Mouse (Mus musculus) stomach, embryonic 14.5 days (tissue): Measurements from ENCODE around the gene Adamts13. TPM values are rescaled to one million over a fixed set of nuclear protein-coding genes. Genes with fewer than 3 reads are reported as not detected.

Experiments
- ATAC-seq: fragments of 200-750 bp; cut with Nextera tagmentation; 2 replicates; pipeline ENCODE4 v1.8.0; 2017; ENCODE audit warnings: low read depth, moderate TSS enrichment; ENCODE audit not compliant: insufficient number of reproducible peaks, insufficient read depth, low FRiP score
- H3K27ac ChIP-seq: fragments of 300-500 bp; sonication (generic); 2 replicates; pipeline ENCODE4 v1.5.1; 2014; ENCODE audit warnings: mild to moderate bottlenecking, low read length, moderate library complexity, mixed read lengths
- H3K27me3 ChIP-seq: fragments of 300-500 bp; sonication (generic); 2 replicates; pipeline ENCODE4 v1.6.1; 2014; ENCODE audit warnings: low read length, control low read depth, mixed read lengths; ENCODE audit not compliant: control insufficient read depth, insufficient read depth
- H3K36me3 ChIP-seq: fragments of 300-500 bp; sonication (generic); 2 replicates; pipeline ENCODE4 v1.6.1; 2014; ENCODE audit warnings: mild to moderate bottlenecking, control low read depth, low read length, moderate library complexity, mixed read lengths; ENCODE audit not compliant: control insufficient read depth, insufficient read depth
- H3K4me1 ChIP-seq: fragments of 300-500 bp; sonication (generic); 2 replicates; pipeline ENCODE4 v1.6.1; 2014; ENCODE audit warnings: low read length, control low read depth, mixed read lengths; ENCODE audit not compliant: control insufficient read depth, insufficient read depth
- H3K4me2 ChIP-seq: fragments of 300-500 bp; sonication (generic); replicated peaks from 2 replicates; pipeline ENCODE4 v1.6.1; 2014; ENCODE audit warnings: low read depth, low read length, control low read depth
- H3K4me3 ChIP-seq: fragments of 300-500 bp; sonication (generic); 2 replicates; pipeline ENCODE4 v1.5.1; 2014; ENCODE audit warnings: low read depth, low read length, control low read depth
- H3K9ac ChIP-seq: fragments of 300-500 bp; sonication (generic); replicated peaks from 2 replicates; pipeline ENCODE4 v1.6.1; 2014; ENCODE audit warnings: low read depth, mild to moderate bottlenecking, control low read depth, low read length, moderate library complexity, mixed read lengths
- H3K9me3 ChIP-seq: fragments of 300-500 bp; sonication (generic); 2 replicates; pipeline ENCODE4 v1.6.1; 2016; ENCODE audit warnings: low read depth, low read length, control low read depth; ENCODE audit not compliant: control insufficient read depth
- WGBS: fragments of 180-500 bp; shearing (Covaris S2); extraction: QIAGEN DNeasy Blood & Tissue Kit; methylation state at CpG from one replicate; pipeline ENCODE4 v1.1.7; 2014; 5-methylcytosine and 5-hydroxymethylcytosine counted together
- polyA plus RNA-seq: library from polyadenylated mRNA; unstranded; fragments of >200 nt; fragmentation: Nextera tagmentation; extraction: Ambion mirVana; gene quantifications from 2 replicates; pipeline ENCODE4 v1.2.1, GENCODE M21; 2014

Adamts13 gene
- polyA plus RNA-seq, 1 experiment from 2014 or later, result 0.07 TPM

DNA sequence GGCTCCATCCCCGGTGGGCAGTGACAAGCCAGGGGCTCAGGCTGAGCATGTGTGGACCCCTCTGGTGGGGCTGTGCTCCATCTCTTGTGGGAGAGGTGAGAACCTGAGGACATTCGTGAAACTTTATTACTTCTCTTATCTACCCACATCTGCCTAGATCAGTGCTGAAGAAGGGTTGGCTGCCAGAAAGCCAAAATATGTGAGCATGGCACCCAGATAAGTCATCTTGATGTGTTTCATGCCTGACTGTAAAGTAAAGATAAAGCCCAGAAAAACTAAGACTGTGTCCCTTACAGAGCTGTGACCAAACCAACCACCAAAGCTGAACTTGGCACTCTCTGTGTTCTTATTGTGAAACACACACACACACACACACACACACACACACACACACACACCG lies 20.7 kb downstream of the Adamts13 start:
- Histone ChIP-seq H3K9ac (no peak overlapping the region), H3K4me3 (no peak overlapping the region), H3K27me3 (no peaks in the 10 kb centered on the region), H3K4me2 (no peak overlapping the region), H3K36me3 (no peaks in the 10 kb centered on the region), H3K9me3 (no peaks in the 10 kb centered on the region), H3K27ac (no peak overlapping the region), H3K4me1 (no peaks in the 10 kb centered on the region)
- WGBS, result 78% methylated on average over 3 of the region's 3 CpGs
- no peak for ATAC-seq

DNA sequence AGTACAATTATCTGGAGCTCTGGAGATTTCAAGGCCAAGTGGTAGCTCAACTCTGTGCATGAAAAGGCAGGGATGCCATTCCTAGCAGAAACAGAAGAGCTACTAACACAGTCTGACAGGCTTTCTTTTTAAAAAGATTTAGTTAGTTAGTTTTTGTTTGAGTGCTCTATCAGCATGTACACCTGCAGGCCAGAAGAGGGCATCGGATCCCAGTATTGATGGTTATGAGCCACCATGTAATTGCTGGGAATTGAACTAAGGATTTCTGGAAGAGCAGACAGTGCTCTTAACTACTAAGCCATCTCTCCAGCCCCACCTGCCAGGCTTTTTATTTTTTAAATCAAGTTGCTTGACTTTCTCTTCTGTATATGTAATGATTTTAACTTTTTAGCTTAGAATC lies 24.3 kb downstream of the Adamts13 start:
- H3K27me3 ChIP-seq, result no peaks in the 10 kb centered on the region
- H3K36me3 ChIP-seq, result no peaks in the 10 kb centered on the region
- H3K9ac ChIP-seq, result no peak overlapping the region
- H3K4me3 ChIP-seq, result no peak overlapping the region
- no peaks in the 10 kb centered on the region for H3K4me1 ChIP-seq
- no peaks in the 10 kb centered on the region for H3K9me3 ChIP-seq
- no peak for ATAC-seq
- H3K27ac ChIP-seq, result no peak overlapping the region
- no peak overlapping the region for H3K4me2 ChIP-seq
- 94% methylated on average over 1 of the region's 1 CpGs for WGBS

DNA sequence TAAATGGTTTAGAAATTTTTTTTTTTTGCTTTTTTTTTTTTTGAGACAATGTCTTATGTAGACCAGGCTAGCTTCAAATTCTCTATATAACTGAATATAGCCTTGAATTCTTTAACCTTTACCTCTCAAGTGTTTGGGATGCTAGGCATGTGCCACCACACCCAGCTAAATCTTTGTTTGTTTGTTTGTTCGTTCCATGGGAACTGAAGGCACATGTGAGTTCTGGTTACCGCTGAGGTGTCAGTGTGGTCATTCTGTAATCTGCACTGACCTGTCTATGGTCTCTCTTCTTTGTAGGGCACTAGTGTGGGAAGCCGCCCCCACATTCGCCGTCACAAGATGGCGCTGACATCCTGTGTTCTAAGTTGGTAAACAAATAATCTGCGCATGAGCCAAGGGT lies 24.8 kb downstream of the Adamts13 start:
- Histone ChIP-seq H3K4me1 (no peaks in the 10 kb centered on the region), H3K9me3 (no peaks in the 10 kb centered on the region), H3K9ac (no peak overlapping the region), H3K27me3 (no peaks in the 10 kb centered on the region), H3K4me3 (no peak overlapping the region), H3K4me2 (no peak overlapping the region), H3K36me3 (no peaks in the 10 kb centered on the region), H3K27ac (no peak overlapping the region)
- 95% methylated on average over 6 of the region's 7 CpGs for WGBS
- no peak for ATAC-seq

DNA sequence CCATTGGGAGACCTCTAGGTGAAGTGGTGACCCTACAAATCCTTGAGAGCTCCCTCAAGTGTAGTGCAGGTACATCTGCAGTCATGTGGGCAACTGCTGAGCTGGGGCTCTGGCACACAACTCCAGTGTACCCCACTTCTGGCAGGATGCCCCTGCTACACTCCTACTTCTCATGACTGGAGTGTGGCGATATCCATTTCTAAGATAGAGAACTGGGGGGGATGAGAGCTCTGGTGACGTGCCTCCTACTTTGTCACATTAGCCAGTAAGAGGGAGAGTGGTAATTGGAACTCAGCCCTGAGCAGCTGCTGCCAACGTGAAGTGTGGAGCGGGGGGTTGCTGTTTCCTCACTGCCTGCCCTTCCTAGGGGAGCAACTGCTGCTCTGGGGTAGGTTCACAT lies 33.0 kb downstream of the Adamts13 start:
- Histone ChIP-seq H3K4me3 (no peak overlapping the region), H3K27ac (no peak overlapping the region), H3K4me2 (no peak overlapping the region), H3K9me3 (no peaks in the 10 kb centered on the region), H3K27me3 (no peaks in the 10 kb centered on the region), H3K9ac (no peak overlapping the region), H3K36me3 (no peaks in the 10 kb centered on the region), H3K4me1 (peaks cover 8% of the 10 kb centered on the region)
- WGBS, result 69% methylated on average over 4 of the region's 4 CpGs
- no peak for ATAC-seq

DNA sequence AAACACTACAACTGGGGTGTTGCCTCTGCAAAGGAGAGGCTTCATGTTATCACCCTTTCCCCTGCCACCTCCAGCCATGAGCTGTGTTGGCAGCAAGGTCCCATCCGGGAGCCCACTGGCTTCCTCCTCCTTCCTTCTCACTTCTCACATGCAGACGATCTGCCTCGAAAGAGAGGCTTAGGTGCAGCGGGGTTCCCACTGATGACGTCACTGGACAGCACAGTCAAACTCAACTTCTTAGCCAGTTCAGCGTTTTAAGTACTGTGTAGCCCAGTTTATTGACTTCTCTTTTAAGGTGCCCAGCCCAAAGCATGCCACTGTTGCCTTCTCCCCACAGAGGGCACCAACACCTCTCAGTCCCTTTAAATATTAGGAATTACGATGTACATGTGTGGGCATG lies 34.5 kb downstream of the Adamts13 start:
- H3K27ac ChIP-seq, result no peak overlapping the region
- ATAC-seq, result no peak
- H3K9ac ChIP-seq, result no peak overlapping the region
- WGBS, result 66% methylated on average over 7 of the region's 7 CpGs
- no peaks in the 10 kb centered on the region for H3K36me3 ChIP-seq
- no peaks in the 10 kb centered on the region for H3K9me3 ChIP-seq
- no peak overlapping the region for H3K4me2 ChIP-seq
- peaks cover 10% of the 10 kb centered on the region for H3K4me1 ChIP-seq
- no peaks in the 10 kb centered on the region for H3K27me3 ChIP-seq
- H3K4me3 ChIP-seq, result no peak overlapping the region

DNA sequence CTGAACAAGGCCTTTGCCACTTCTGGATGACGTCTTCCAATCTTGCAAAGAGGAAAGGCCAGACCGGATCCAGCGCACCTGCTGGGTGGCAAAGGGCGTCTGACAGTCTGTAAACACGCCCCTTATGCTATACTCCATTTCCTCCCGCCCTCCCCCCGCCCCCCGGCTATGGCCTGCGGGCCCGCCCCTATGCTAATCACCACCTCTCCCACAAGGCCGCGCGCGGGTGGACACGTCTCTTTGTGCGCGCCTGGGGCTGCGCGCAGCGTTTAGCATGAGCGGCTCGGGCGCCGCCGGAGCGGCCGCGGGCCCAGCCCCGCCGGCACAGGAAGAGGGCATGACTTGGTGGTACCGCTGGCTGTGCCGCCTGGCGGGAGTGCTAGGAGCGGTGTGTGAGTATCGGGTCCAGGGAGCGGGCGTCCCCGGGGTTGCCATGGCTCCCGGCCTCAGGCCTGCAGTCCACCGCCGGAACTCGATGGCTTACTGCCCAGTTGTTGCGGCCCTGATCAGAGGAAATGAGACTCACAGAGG lies 36.6 kb downstream of the Adamts13 start, which contains the start of gene Cacfd1:
Gene Cacfd1 (plus strand): TSS at position 213 of the 531 bp plus-strand sequence.
- Histone ChIP-seq H3K4me1 (peaks cover 10% of the 10 kb centered on the region), H3K9ac (peak within 1 kb of the TSS; percentile 82), H3K27me3 (no peaks in the 10 kb centered on the region), H3K27ac (peak within 1 kb of the TSS; percentile 79), H3K4me3 (peak within 1 kb of the TSS; percentile 66), H3K36me3 (peaks cover 13% of the 10 kb centered on the region; the same call in 1 of the 2 replicates), H3K9me3 (no peaks in the 10 kb centered on the region), H3K4me2 (peak within 1 kb of the TSS; percentile 65)
- ATAC-seq, result peak; percentile 96
- WGBS, result 0% methylated on average over 43 of the region's 43 CpGs

DNA sequence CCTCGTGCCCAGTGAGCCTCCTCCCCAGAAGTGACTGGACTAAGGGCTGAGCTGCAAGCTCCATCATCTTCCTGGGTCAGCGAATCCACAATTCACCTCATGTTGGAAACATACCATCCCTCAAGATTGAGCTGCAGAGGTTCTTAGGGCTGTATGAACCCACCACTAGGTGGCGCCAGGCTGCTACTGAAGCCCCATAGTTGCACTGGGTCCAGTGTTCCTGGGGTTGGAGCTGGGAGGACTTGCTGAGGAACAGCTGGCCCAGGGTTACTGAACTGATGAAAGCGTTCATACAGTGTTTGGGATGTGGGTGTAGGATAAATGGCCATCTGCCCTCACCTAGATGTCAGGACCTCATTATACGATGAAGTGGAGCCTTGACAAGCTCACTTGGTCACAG lies 44.6 kb downstream of the Adamts13 start:
- Histone ChIP-seq H3K36me3 (peaks cover 50% of the 10 kb centered on the region), H3K4me3 (no peak overlapping the region), H3K27ac (no peak overlapping the region), H3K4me2 (no peak overlapping the region), H3K4me1 (no peaks in the 10 kb centered on the region), H3K27me3 (no peaks in the 10 kb centered on the region), H3K9ac (no peak overlapping the region), H3K9me3 (no peaks in the 10 kb centered on the region)
- 0 out of 2 replicates have a peak, but pooled peaks have one; percentile 28 for ATAC-seq
- WGBS, result 50% methylated on average over 5 of the region's 5 CpGs

DNA sequence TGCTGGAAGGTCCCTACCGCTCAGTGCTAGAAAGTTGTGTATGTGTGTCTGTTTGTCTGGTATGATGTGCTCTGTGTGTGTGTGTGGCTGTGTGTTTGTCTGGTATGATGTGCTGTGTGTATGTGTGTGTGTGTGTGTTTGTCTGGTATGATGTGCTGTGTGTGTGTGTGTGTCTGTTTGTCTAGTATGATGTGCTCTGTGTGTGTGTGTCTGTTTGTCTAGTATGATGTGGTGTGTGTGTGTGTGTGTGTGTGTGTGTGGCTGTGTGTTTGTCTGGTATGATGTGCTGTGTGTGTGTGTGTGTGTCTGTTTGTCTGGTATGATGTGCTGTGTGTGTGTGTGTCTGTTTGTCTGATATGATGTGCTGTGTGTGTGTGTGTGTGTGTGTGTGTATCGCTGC lies 46.3 kb downstream of the Adamts13 start:
- H3K4me2 ChIP-seq, result no peak overlapping the region
- no peak overlapping the region for H3K9ac ChIP-seq
- ATAC-seq, result no peak
- H3K27me3 ChIP-seq, result no peaks in the 10 kb centered on the region
- peaks cover 40% of the 10 kb centered on the region for H3K36me3 ChIP-seq
- H3K27ac ChIP-seq, result no peak overlapping the region
- H3K9me3 ChIP-seq, result no peaks in the 10 kb centered on the region
- H3K4me1 ChIP-seq, result no peaks in the 10 kb centered on the region
- WGBS, result 86% methylated on average over 2 of the region's 2 CpGs
- no peak overlapping the region for H3K4me3 ChIP-seq

DNA sequence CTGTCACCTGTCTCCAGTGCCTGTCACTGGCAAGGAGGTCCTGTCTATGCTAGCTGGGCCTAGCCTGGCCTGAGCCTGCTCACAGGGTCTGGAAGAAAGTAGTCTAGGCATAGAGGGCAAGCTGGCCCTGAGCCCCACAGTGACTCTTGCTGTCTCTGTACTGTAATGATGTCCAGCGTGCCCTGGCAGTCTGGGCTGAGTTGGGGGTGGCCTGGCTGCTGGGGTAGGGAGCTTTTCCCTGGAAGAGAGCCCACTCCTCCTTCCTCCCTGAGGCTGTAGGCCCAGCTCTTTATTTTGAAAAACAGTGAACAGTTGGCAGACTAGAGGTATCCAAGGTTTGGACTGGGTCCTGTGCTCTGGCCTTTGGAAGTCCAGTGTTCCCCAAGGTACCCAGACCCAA lies 47.9 kb downstream of the Adamts13 start:
- no peak for ATAC-seq
- H3K36me3 ChIP-seq, result peaks cover 24% of the 10 kb centered on the region
- H3K4me3 ChIP-seq, result no peak overlapping the region
- no peaks in the 10 kb centered on the region for H3K9me3 ChIP-seq
- H3K4me2 ChIP-seq, result no peak overlapping the region
- no peak overlapping the region for H3K9ac ChIP-seq
- H3K27me3 ChIP-seq, result no peaks in the 10 kb centered on the region
- no peaks in the 10 kb centered on the region for H3K4me1 ChIP-seq
- H3K27ac ChIP-seq, result no peak overlapping the region
- 80% methylated on average over 1 of the region's 1 CpGs for WGBS
